Mouse (Mus musculus) kidney, postnatal 36 days (tissue): ENCODE data around the gene Vmac.

Source experiments
- DNase-seq, 2 experiments: peaks; one replicate each; pipeline ENCODE4 v3.0.0; 2021 to 2022; ENCODE audit warnings: mixed read lengths in 2 of 2

The Vmac gene

DNA sequence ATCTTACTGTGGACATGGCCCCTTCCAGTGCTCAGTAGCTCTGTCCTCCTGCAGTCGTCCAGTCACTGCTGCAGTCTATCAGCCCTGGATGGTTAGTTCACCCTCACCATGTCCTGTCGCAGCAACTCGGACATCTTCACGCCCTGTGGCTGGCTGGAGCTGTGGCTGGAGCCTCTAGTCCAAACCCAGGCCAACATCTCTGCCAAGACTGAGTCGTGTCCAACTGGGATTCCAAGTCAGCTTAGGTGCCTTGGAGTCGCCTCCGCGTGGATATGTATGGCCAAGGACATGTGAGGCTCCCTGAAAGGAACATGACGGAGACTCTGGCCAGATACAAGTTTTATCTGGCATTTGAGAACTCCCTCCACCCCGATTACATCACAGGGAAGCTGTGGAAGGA, 20.4 kb upstream of the Vmac start:
- DNase-seq, result no peak

DNA sequence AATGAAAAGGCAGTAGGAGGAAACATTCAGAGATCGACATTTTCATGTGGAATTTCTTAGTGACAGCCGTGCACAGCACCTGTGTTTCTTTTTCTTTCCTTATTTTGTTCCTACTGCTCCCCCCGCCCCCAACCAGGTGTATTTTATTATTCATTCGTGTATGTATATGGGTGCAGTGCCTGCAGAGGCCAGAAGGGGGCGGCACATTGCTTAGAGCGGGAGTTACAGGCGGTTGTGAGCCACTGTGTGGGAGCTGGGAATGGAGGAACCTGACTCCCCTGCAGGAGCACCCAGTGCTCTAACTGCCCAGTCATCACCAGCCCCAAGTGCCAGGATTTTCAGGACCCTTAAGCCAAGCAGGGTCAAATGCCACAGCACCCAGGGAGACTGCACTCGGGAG, 18.7 kb upstream of the Vmac start:
- no peak for DNase-seq

DNA sequence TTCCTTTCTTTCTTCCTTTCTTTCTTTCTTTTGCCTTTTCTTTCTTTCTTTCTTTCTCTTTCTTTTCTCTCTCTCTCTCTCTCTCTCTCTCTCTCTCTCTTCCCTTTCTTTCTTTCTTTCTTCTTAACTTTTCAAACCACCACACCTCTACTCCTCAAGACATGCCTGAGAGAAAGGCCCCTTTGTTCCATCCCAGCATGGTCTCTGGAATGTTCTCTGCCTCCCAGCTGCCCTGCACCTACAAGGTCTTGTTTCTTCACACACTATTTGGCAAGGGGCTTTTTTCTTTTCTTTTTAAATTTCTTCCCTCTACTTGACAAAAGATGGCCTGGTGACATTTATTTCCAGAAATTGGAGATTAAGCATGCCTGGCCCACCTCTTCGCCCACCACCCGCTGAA, 11.8 kb upstream of the Vmac start:
- DNase-seq, result no peak

DNA sequence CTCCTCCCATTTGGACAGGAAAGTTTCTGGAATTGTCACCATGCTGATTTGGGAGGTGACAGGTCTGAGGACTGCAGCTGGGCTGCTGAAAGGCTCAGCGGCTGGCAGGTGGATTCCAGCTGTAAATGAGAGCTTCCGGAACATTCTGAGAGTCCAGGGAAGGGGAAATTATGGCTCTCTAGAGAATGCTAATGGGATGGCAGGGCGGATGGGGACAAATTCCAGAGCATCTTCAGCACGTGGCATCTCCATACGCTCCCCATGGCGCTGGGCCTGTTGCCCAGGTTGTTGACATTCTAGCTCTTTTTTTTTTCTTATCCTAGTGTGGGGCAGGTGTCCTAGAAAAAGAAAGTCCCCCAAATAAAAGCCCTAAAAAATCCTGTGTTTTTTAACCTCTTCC, 11.3 kb upstream of the Vmac start:
- DNase-seq, result peak; percentile 32 to 41

DNA sequence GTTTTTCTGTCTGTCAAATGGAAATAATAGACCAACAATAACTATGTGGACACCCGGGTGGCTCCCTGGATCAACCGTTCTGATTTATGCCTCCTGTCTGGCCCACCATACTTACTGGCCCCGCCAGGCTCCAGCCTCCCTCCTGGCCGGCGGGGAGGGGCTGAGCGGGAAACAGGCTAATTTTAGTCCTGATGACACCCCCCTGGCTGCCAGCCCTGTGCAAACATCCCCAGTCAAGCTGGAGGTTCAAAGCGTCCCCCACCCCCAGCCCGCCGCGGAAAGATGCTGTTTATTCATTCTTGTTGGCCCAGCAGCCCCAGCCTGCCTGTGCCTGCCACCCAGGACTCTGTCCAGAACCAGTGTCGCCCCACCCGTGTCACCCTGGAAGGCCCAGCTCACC, 10.3 kb upstream of the Vmac start:
- peak; percentile 32 to 50 for DNase-seq

DNA sequence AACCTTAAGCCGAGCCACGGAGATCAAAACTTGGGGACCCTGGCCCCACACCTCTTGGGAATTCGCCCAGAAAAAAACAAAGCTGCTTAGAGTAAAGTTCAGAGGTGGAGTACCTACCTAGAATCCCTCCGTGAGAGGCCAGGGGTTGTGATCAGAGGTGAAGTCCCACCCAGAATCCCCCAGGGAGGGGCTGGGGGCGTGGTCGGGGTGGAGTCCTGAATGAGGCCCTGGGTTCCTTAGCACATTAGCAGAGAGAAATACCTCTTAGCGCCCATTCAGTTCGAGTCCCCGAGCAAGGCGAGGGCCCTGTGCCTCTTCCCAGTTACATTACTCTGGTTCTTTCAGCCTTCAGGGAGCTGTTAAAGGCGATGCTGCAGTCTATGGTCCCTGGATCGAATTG, 9.8 kb upstream of the Vmac start:
- peak; percentile 8 to 55 for DNase-seq

DNA sequence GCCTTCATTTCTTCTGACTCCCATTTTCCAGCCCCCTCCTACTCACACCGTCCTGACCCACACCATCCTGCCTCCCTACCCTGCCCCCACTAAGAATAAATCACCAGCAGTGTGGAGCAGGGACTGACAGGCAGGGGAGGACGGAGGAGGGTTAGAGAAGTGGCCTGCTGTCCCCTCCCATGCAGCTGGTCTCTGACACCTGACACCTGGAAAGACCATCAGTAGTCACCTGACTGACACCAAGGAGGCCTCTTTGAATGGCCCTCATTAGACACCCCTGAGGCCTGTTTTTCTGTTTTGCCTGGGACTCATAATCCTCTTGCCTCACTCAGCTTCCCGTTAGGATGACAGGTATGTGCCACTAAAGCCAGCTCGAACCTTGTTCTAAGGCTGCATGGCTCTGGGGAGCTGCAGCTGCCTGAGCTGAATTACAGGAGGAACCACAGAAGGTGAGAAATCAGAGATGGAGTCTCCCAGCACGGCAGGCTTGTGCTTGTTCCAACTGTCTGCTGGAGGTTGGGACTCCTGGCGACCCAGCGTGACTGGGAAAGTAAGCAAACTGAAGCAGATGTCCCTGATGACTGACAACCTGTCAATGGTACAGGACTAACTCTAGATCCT, 9.3 kb upstream of the Vmac start:
- DNase-seq, result no peak

DNA sequence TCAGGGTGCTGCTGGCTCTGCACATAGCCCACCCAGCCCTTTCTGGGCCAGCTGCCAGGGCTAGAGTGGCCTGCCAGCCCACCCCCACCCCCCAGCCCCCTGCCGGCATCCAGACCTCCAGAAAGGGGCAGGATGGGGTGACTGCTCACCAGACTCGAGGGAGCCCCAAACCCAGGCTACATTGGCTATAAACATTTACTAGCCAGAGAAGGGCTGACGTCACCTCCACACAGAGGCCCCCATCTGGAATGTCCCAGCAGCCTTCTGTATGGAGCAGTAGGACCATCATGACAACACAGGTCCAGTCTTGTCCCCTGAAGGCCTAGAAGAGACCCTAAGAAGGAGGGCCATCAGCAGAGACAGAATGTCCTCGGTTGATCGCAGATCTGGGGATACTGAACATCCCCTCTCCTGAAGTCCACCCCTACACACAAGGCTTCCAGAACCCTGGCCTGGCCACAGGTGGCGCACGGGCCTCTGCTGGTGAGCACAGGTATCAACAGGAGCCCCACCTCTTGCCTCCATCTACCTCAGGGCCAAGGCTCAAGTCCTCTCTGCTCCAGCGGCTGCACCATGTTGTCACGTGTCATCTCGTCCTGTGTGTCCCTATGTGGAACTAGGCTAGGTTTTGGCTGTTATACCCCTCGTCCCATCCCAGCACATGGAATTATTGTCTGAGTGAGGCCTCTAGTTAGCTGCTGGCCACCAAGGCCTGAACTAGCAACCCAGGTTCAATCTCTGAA, 5.8 kb upstream of the Vmac start:
- peak in 1 of 2 experiments; percentile 38 for DNase-seq

DNA sequence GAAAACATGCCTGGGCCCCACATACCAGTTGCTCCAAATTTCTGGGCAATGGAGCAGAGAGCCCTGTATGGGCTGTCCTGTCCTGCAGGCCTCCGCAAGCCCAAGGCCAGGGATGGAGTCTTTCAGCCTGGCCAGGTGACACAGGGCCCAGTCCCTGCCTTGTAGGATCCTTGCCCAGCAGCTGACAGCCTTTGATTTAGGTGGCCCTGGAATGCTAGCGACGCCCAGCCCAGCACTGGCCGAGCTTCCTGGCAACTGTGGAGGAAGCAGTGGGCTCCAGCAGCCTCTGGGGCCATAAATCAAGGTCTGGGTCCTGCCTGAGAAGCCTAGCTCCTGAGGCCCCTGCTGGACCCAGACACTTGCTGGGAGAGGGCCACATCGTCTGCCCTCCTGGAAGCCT, 4.6 kb upstream of the Vmac start:
- peak; percentile 69 to 70 for DNase-seq

DNA sequence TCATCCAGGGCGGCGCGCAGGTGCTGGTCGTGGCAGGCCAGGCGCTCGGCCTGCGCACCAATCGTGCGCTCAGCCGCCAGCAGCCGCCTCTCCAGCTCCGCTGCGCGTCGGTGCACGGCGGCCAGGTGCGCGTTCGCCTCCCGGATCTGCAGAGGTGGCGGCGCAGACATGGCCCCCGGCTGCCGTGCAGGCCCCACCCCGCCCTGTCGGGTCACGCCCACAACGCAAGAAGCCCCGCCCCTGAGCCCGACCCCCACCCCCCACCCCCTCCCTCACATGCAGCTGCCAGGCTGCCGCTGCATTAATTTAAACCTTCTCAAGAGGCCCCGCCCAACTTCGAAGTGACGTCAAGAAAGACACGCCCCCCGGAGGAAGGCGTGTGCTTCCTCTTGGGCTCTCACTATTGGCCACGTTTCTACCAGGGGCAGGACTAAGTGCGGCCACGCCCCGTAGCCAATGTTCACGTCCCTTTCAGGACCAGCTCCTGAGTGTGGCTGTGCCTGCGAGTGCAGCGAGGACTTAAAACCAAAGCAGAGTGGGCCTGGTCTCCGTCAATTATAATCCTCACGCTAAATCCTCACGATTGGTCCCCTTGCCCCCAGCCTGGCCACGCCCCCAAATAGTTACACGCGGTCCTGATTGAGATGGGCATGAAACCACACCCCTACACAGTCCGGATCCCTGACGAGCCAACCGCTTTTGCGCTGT, 1.0 kb downstream of the Vmac start:
- peak; percentile 98 to 99 for DNase-seq

DNA sequence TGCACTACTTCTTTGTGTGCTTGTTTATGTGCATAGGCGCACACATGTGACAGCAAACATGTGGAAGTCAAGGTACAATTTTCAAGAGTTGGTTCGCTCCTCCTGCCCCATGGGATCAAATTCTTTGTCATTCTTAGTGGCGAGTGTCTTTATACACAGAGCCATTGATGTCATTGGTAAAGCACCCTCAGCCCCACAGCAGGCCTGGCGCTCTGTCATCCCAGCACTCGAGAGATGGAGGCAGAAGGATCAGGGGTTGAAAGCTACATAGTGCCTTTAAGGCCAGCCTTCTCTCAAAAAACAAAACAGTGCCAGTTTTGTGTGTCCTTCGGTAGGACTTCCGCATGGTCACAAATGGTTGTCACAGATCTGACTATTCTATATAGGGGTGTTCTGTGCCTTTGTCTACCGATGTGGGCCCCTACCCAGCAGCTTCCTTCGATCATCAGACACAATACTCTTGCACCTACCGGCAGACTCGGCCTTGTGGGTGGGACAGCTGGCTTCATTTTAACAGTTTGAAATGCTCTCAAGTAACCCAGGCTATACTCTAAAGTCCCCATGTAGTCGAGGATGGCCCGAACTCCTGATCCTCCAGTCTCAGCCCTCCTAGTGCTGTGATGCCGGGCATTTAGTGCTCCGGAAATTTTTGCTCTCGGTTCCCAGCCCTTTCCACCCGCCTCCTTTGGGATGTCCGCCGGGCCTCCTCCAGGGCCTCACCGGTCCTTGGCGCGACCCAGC, 1.7 kb downstream of the Vmac start:
- no peak for DNase-seq

DNA sequence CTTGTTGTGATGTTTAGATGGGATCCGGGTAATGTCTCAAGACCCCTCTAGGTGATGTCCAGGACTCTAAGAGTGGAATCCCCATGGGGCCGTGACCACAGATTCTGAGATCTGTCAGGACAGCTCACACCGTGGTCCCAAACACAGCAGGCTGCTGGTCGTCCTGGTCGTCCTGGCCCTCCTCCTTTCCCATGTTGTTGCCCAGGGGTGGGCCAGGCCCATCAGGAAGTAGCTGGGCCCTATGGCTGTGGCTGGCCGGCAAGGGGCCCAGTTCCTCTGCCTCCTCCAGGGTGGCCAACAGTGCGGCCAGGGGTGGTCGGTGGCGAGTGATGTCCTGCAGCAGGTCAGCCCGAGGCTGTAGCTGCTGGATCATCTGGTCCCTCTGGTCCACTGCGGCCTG, 2.5 kb downstream of the Vmac start:
- no peak for DNase-seq

DNA sequence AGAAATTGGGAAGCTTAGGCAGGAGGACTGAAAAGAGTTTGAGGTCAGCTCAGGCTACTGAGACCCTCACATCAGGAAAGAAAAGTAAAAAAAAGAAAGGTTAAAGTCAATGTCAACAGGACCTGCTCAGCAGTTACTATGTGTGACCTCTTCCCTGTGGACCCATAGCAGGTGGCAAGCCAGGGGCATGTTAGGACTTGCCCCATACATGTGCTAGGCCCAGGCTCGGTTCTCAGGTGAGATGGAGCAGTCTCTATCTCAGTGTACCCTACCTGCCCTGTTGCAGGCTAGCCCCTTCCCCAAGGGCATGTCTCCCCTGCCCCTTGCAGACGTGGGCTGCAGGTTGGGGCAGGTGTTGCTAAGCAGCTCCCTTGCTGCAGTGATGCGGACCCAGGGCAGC, 8.1 kb downstream of the Vmac start:
- DNase-seq, result no peak

DNA sequence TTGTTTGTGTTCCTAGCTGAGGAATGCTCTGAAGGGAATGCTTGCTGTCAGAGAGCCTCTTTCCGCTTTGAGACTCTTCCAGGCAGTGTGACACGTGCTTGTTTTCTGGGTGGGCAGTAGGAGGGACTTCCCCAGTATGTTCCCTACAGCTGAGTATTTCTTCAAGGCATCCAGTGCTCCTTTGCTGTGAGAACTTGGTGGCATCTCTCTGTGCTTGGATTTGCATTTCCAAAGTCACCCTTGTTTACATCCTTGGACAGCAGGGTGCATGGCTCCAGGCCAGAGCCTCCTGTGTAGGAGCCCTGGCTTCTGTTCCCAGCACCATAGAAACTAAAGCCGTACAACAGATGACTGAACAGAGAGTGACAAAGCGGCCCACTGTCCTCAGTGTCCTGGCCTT, 9.1 kb downstream of the Vmac start:
- no peak for DNase-seq

DNA sequence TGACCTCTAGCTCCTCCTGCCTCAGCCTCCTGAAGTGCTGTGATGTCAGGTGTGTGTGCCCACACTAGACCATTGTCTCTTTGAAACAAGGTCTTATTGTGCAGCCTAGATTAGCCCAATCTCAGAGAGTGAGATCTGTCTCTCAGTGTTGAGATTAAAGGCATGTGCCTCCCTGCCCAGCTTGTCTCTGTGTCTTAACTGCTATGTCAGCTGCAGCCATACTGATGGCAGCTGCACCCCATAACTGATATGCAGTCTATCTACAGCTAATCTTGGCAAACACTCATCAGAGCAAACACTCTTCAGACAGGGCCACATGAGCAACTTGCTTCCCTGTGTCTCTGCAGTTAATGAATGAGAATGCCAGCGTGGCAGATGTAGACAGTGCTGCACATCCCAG, 11.3 kb downstream of the Vmac start:
- DNase-seq, result no peak

DNA sequence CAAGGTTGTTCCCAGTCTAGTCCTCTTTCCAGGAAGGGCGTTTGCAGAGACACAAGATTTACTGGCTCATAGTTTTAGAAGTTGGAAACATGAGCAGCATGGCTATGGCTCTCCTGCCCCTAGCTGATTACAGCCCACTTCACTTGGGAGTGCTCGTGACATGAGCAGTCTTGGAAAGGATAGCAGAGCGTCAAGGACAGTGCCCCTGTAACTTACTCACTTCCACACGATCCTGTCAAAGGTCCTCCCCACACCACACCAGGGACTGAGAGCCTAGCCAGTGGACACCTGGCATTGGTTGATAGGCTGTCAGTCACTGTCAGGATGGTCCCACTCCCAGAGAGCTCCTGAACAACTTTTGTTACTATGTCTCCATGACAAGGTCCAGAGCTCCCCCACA, 14.8 kb downstream of the Vmac start:
- DNase-seq, result no peak

DNA sequence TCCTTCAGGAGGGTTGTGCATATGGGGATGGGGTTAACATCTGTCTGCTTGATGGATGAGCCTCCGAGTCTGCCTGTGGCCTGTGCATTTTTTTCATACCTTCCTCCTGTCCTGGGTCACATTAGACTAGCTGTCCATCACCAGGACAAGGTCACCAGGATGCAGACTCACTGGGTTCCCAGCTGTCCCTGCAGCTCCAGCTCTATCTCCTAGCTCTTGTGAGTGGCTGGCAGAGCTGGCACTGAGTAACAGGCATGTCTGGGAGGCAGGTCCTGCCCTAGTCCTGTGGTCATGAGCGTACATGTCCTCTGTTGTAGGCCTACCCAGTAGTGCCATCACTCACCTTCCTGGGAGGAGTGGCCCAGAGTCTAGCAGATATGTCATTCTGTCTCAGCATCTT, 17.4 kb downstream of the Vmac start:
- no peak for DNase-seq

DNA sequence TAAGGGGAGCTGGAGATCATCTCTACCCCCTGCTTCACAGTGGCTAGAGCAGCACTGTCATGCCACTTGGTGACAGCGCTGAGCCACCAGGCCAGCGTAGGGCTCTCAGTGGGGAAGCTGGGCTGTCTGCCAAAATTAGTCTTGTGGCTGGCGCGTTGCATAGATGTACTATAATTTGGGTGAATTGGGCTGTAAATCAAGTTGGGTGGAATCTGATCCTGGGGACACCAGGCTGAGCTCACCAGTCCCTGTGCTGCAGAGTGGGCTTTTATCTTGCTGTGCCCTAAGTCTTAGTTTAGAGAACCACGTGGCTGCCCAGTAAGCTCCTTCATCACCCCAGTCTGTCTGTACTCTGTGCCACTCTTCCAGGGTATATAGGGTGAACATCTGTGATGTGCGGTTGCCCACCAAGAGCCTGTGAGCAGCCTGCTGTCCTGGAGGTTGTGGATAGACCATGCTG, 23.9 kb downstream of the Vmac start:
- DNase-seq, result peak; percentile 55 to 67

DNA sequence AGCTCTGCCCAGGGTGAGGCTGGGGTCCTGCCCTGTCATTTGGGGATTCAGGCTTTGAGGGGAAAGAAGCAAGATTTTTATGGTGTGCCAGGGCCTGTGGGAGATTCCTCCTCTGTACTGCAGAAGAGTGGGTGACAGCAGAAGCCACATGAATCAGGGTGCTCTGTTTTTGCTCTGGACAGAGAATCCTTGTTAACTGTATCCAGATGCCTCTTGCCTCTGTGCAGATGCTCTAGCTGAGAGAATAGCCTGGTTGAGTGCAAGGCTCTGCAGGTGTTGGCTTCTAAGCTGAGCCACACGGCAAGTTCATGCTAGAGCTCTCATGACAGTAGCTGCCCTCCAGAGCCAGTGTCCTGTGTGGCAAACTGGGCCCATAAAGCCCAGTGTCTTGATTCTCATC, 24.4 kb downstream of the Vmac start:
- no peak for DNase-seq

DNA sequence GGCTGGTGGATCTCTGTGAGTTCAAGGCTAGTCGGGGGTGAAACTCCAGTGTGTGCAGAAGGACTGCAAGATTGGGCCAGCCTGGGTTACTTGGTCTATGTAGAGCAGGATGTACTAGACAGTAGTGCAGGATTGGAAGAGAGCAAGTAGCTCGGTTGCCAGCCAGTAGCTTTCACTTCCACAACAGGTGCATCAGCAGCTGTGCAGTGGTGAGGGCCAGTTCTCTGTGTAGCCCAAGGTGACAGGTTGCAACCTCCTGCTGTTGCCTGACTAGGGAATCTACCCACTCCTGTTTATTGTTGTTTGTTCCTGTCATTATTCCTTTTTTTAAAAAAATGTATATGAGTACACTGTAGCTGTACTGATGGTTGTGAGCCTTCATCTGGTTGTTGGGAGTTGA, 29.1 kb downstream of the Vmac start:
- no peak for DNase-seq

DNA sequence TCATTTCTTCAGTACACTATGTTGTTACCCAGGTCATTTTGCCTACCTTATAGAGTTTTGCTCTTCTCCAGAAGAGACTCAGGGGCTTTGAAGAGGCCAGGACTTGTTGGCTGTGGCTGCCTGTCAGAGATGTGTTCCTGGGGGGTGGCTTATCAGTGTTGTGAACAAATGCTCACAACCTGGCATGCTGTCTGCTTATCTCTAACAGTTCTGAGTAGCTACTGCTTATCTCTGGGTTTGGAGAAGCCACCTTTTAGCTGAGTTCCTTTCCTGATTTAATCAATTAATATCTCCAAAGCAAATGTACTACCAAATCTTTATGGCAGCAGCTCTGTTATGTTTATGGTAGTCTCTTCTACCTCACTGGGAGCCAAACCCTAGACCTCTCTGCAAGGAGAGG, 29.8 kb downstream of the Vmac start:
- no peak for DNase-seq

DNA sequence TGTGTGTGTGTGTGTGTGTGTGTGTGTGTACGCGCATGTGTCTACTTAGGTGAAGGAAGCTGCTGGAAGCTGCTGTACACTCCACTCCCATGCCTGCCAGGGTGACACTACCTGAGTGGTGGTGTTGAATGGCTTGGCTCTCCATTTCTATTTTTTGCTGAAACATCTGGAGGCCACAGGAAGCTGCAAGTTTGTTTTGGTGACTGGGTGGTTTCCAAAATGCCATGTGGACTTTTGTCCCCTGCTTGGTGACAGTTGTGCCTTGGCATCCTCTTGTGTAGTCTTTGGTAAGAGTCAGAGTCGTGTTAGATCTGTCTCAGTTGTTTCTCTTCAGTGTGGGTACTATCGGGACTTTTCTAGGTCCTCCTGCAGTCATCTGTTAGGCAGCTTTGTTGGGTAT, 31.0 kb downstream of the Vmac start:
- no peak for DNase-seq

DNA sequence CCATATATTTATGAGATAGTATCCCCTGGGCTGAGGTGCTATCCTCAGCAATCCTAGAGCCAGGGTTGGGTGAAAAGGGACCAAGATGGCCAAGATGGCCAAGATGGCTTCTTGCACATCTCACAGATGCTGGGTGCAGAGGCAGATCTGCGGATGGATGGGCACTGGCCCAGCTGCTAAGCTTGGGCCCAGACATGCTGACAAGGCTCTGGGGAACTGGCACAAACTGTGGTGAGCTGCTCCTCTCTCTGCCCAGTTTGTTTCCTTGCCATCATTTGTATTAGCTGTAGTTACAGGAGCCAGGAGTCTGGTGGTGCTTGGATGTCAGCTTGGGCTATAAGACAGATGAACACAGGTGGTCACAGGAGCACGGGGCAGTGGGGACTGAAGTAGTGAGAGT, 33.2 kb downstream of the Vmac start:
- DNase-seq, result no peak
